Mouse (Mus musculus) heart, postnatal 0 days (tissue): Measurements from ENCODE around the gene Gm31371.
"Not testable (repeated sequence)": the region's sequence is repeated elsewhere in the genome, so short reads cannot be mapped to it uniquely, and the experiment has no call there.

Source experiments
- CTCF ChIP-seq: IDR thresholded peaks from 2 replicates; pipeline ENCODE4 v1.5.1; 2016; ENCODE audit warnings: antibody characterized with exemption, control low read depth, low read depth
- EP300 ChIP-seq: IDR thresholded peaks from 2 replicates; pipeline ENCODE4 v1.6.1; 2016; ENCODE audit warnings: antibody characterized with exemption, low read depth

GRCm38 (mm10) chr8:19963766-19964165 lies 60.6 kb downstream of the Gm31371 start:
- TF ChIP-seq EP300, CTCF: not testable (repeated sequence)
